Mouse (Mus musculus) CH12.LX (cell line): ENCODE results near the gene Rab11fip5.

ENCODE experiments used
- CHD2 ChIP-seq: IDR thresholded peaks from 2 replicates; pipeline ENCODE4 v1.6.1; 2011; ENCODE audit warnings: low read length, improper control_type of control experiment
- CTCF ChIP-seq, 2 experiments: IDR thresholded peaks in 1 of 2; conservative IDR thresholded peaks in 1 of 2; 2 replicates each; pipeline ENCODE4 v1.5.1; 2011 to 2012; ENCODE audit warnings: low read depth in 2 of 2, low read length in 2 of 2, improper control_type of control experiment in 1 of 2, inconsistent platforms in 1 of 2, mild to moderate bottlenecking in 1 of 2, moderate library complexity in 1 of 2
- ELF1 ChIP-seq: IDR thresholded peaks from 2 replicates; pipeline ENCODE4 v1.6.1; 2014; ENCODE audit warnings: low read depth, mild to moderate bottlenecking, inconsistent platforms, low read length, improper control_type of control experiment
- EP300 ChIP-seq: IDR thresholded peaks from 2 replicates; pipeline ENCODE4 v1.6.1; 2011; ENCODE audit warnings: low read length, improper control_type of control experiment
- JUN ChIP-seq: IDR thresholded peaks from 2 replicates; pipeline ENCODE4 v1.6.1; 2011; ENCODE audit warnings: low read depth, mild to moderate bottlenecking, low read length, improper control_type of control experiment, moderate library complexity; ENCODE audit not compliant: insufficient read depth
- MAX ChIP-seq: IDR thresholded peaks from 2 replicates; pipeline ENCODE4 v1.6.1; 2011; ENCODE audit warnings: low read length, improper control_type of control experiment
- MEF2A ChIP-seq: IDR thresholded peaks from 2 replicates; pipeline ENCODE4 v1.6.1; 2014; ENCODE audit warnings: low read depth, mild to moderate bottlenecking, inconsistent platforms, low read length, improper control_type of control experiment, borderline replicate concordance
- PAX5 ChIP-seq: IDR thresholded peaks from 2 replicates; pipeline ENCODE4 v1.6.1; 2012; ENCODE audit warnings: low read length, inconsistent platforms, mixed read lengths
- POLR2A ChIP-seq: IDR thresholded peaks from 2 replicates; pipeline ENCODE4 v1.6.1; 2011; ENCODE audit warnings: low read depth, mild to moderate bottlenecking, improper control_type of control experiment, low read length
- RCOR1 ChIP-seq: conservative IDR thresholded peaks from 2 replicates; pipeline ENCODE4 v1.6.1; 2012; ENCODE audit warnings: low read depth, mild to moderate bottlenecking, inconsistent platforms, low read length, improper control_type of control experiment
- TCF12 ChIP-seq: IDR thresholded peaks from 2 replicates; pipeline ENCODE4 v1.6.1; 2014; ENCODE audit warnings: low read depth, mild to moderate bottlenecking, inconsistent platforms, low read length, improper control_type of control experiment

DNA sequence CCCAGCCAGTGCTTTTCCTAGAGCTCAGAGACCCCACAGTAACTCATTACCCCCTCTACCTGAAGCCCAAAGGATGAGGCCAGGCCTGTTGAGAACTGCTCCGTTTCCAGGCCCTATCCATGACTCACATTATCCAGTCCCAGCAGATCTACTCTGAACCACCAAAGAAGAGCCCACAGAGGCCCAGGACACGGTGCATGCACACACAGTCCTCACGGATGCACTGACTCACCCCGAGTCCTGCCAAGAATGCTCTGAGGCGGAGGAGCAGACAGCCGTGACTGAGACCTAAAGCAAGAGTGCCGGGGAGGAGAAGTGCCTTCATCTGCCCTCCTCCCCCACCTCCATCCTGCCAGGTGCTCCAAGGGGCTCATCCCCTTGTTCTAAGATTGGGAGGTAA is 25.2 kb downstream of the Rab11fip5 start:
- TF ChIP-seq POLR2A (no peak), ELF1 (no peak), EP300 (no peak), CTCF (conservative IDR thresholded peaks at IDR 0.05 in 1 of 2, IDR thresholded peaks at IDR 0.05 in 1 of 2; ENCODE audit: low read depth in 2 of 2, low read length in 2 of 2) (no peak), TCF12 (no peak), CHD2 (no peak), MEF2A (no peak), MAX (no peak), RCOR1 (no peak), JUN (no peak), PAX5 (no peak)
